Mouse (Mus musculus) ovary, adult 18-20 months (tissue): ENCODE data around the gene Furin.

ENCODE experiments used
- DNase-seq: peaks from one replicate; pipeline ENCODE4 v3.0.0; 2022; ENCODE audit warnings: low spot score, mixed read lengths

Furin gene

GRCm38 (mm10) chr7:80405188-80405695 is at the start of gene Furin:
Gene Furin (minus strand): TSS chr7:80405436.
- DNase-seq: no peak

- no peak for DNase-seq
Measured at GRCm38 (mm10) chr7:80454786-80455185, 49.5 kb upstream of the Furin start.

- DNase-seq: no peak
Measured at GRCm38 (mm10) chr7:80453997-80454396, 48.8 kb upstream of the Furin start.

GRCm38 (mm10) chr7:80453121-80453520 is 47.9 kb upstream of the Furin start:
- DNase-seq: no peak

- DNase-seq: no peak
Measured at GRCm38 (mm10) chr7:80452241-80452640, 47.0 kb upstream of the Furin start.

- DNase-seq: no peak
Measured at GRCm38 (mm10) chr7:80451550-80452232, 46.5 kb upstream of the Furin start.

- no peak for DNase-seq
Measured at GRCm38 (mm10) chr7:80450354-80450753, 45.1 kb upstream of the Furin start.

- DNase-seq: no peak
Measured at GRCm38 (mm10) chr7:80449620-80450091, 44.4 kb upstream of the Furin start.

GRCm38 (mm10) chr7:80447336-80447735 is 42.1 kb upstream of the Furin start:
- DNase-seq: no peak

- DNase-seq: no peak
Measured at GRCm38 (mm10) chr7:80446221-80446878, 41.1 kb upstream of the Furin start.

- no peak for DNase-seq
Measured at GRCm38 (mm10) chr7:80445492-80445891, 40.3 kb upstream of the Furin start.

- no peak for DNase-seq
Measured at GRCm38 (mm10) chr7:80444401-80445249, 39.4 kb upstream of the Furin start.

GRCm38 (mm10) chr7:80443124-80443523 is 37.9 kb upstream of the Furin start:
- no peak for DNase-seq

GRCm38 (mm10) chr7:80441986-80442904 is 37.0 kb upstream of the Furin start:
- no peak for DNase-seq

GRCm38 (mm10) chr7:80440685-80441084 is 35.4 kb upstream of the Furin start:
- no peak for DNase-seq

GRCm38 (mm10) chr7:80439789-80440488 is 34.7 kb upstream of the Furin start:
- no peak for DNase-seq

- no peak for DNase-seq
Measured at GRCm38 (mm10) chr7:80439032-80439760, 34.0 kb upstream of the Furin start.

GRCm38 (mm10) chr7:80436571-80436970 is 31.3 kb upstream of the Furin start:
- no peak for DNase-seq

- peak; percentile 51 for DNase-seq
Measured at GRCm38 (mm10) chr7:80435594-80435993, 30.4 kb upstream of the Furin start.

GRCm38 (mm10) chr7:80429661-80430060 is 24.4 kb upstream of the Furin start:
- DNase-seq: no peak
